Mouse (Mus musculus) hindbrain, embryonic 11.5 days (tissue): Measurements from ENCODE around the gene Tmem182. TPM values are rescaled to one million over a fixed set of nuclear protein-coding genes. Genes with fewer than 3 reads are reported as not detected.

Experiments used
- ATAC-seq: fragments of 200-750 bp; cut with Nextera tagmentation; 2 replicates; pipeline ENCODE4 v1.8.0; 2017; ENCODE audit warnings: mild to moderate bottlenecking, moderate TSS enrichment, moderate library complexity; ENCODE audit not compliant: low FRiP score
- DNase-seq: peaks from one replicate; pipeline ENCODE4 v3.0.0-alpha.2; 2015; ENCODE audit warnings: low spot score
- H3K27ac ChIP-seq: fragments of 300-500 bp; sonication (generic); 2 replicates; pipeline ENCODE4 v1.5.1; 2014; ENCODE audit warnings: mild to moderate bottlenecking, low read depth, low read length
- H3K27me3 ChIP-seq: fragments of 300-500 bp; sonication (generic); 2 replicates; pipeline ENCODE4 v1.6.1; 2014; ENCODE audit warnings: mild to moderate bottlenecking, low read length, moderate library complexity, mixed read lengths; ENCODE audit not compliant: control insufficient read depth, insufficient read depth
- H3K36me3 ChIP-seq: fragments of 300-500 bp; sonication (generic); 2 replicates; pipeline ENCODE4 v1.6.1; 2014; ENCODE audit warnings: mild to moderate bottlenecking, low read length, moderate library complexity, mixed read lengths; ENCODE audit not compliant: control insufficient read depth, insufficient read depth
- H3K4me1 ChIP-seq: fragments of 300-500 bp; sonication (generic); replicated peaks from 2 replicates; pipeline ENCODE4 v1.6.1; 2014; ENCODE audit warnings: low read length, mixed read lengths; ENCODE audit not compliant: control insufficient read depth, insufficient read depth
- H3K4me2 ChIP-seq: fragments of 300-500 bp; sonication (generic); replicated peaks from 2 replicates; pipeline ENCODE4 v1.6.1; 2014; ENCODE audit warnings: mild to moderate bottlenecking, low read depth, low read length
- H3K4me3 ChIP-seq: fragments of 300-500 bp; sonication (generic); 2 replicates; pipeline ENCODE4 v1.5.1; 2014; ENCODE audit warnings: low read depth, low read length
- H3K9ac ChIP-seq: fragments of 300-500 bp; sonication (generic); 2 replicates; pipeline ENCODE4 v1.6.1; 2014; ENCODE audit warnings: low read depth, low read length
- H3K9me3 ChIP-seq: fragments of 300-500 bp; sonication (generic); 2 replicates; pipeline ENCODE4 v1.6.1; 2016; ENCODE audit warnings: low read length; ENCODE audit not compliant: control insufficient read depth
- WGBS: fragments of 180-500 bp; shearing (Covaris S2); extraction: QIAGEN DNeasy Blood & Tissue Kit; methylation state at CpG from one replicate; pipeline ENCODE4 v1.1.7; 2014; 5-methylcytosine and 5-hydroxymethylcytosine counted together
- polyA plus RNA-seq: library from polyadenylated mRNA; unstranded; fragments of >200 nt; fragmentation: Nextera tagmentation; extraction: Ambion mirVana; gene quantifications from 2 replicates; pipeline ENCODE4 v1.2.1, GENCODE M21; 2014

The Tmem182 gene
- polyA plus RNA-seq, 1 experiment from 2014 or later: not detected

- no peaks in the 10 kb centered on the region for H3K9me3 ChIP-seq
- no peaks in the 10 kb centered on the region for H3K4me1 ChIP-seq
- no peak overlapping the region for H3K9ac ChIP-seq
- no peak overlapping the region for H3K27ac ChIP-seq
- no peak for DNase-seq
- 87% methylated on average over 3 of the region's 3 CpGs for WGBS
- no peak overlapping the region for H3K4me2 ChIP-seq
- no peak overlapping the region for H3K4me3 ChIP-seq
- ATAC-seq: no peak
- no peaks in the 10 kb centered on the region for H3K36me3 ChIP-seq
- H3K27me3 ChIP-seq: no peaks in the 10 kb centered on the region
Observed at GRCm38 (mm10) chr1:40808643-40809042, 3.2 kb downstream of the Tmem182 start.

- Histone ChIP-seq H3K4me3 (no peak overlapping the region), H3K9ac (no peak overlapping the region), H3K36me3 (no peaks in the 10 kb centered on the region), H3K27ac (no peak overlapping the region), H3K4me1 (no peaks in the 10 kb centered on the region), H3K27me3 (no peaks in the 10 kb centered on the region), H3K9me3 (no peaks in the 10 kb centered on the region), H3K4me2 (no peak overlapping the region)
- ATAC-seq: no peak
- no peak for DNase-seq
- 71% methylated on average over 16 of the region's 16 CpGs for WGBS
Observed at GRCm38 (mm10) chr1:40815071-40815845, 9.9 kb downstream of the Tmem182 start.

- no peaks in the 10 kb centered on the region for H3K36me3 ChIP-seq
- 85% methylated on average over 4 of the region's 4 CpGs for WGBS
- H3K27me3 ChIP-seq: no peaks in the 10 kb centered on the region
- H3K4me3 ChIP-seq: no peak overlapping the region
- H3K4me2 ChIP-seq: no peak overlapping the region
- no peak overlapping the region for H3K27ac ChIP-seq
- DNase-seq (no peak), ATAC-seq (no peak)
- H3K9ac ChIP-seq: no peak overlapping the region
- no peaks in the 10 kb centered on the region for H3K4me1 ChIP-seq
- no peaks in the 10 kb centered on the region for H3K9me3 ChIP-seq
Observed at GRCm38 (mm10) chr1:40824517-40824916, 19.1 kb downstream of the Tmem182 start.

- Histone ChIP-seq H3K4me3 (no peak overlapping the region), H3K36me3 (no peaks in the 10 kb centered on the region), H3K4me2 (no peak overlapping the region), H3K27ac (no peak overlapping the region), H3K9me3 (no peaks in the 10 kb centered on the region), H3K4me1 (no peaks in the 10 kb centered on the region), H3K9ac (no peak overlapping the region), H3K27me3 (no peaks in the 10 kb centered on the region)
- DNase-seq: no peak
- 65% methylated on average over 8 of the region's 8 CpGs for WGBS
- no peak for ATAC-seq
Observed at GRCm38 (mm10) chr1:40824936-40825335, 19.5 kb downstream of the Tmem182 start.

- ATAC-seq (no peak), DNase-seq (no peak)
- Histone ChIP-seq H3K27me3 (no peaks in the 10 kb centered on the region), H3K9ac (no peak overlapping the region), H3K4me1 (no peaks in the 10 kb centered on the region), H3K27ac (no peak overlapping the region), H3K4me3 (no peak overlapping the region), H3K9me3 (no peaks in the 10 kb centered on the region), H3K4me2 (no peak overlapping the region), H3K36me3 (no peaks in the 10 kb centered on the region)
- WGBS: 82% methylated on average over 7 of the region's 7 CpGs
Observed at GRCm38 (mm10) chr1:40825826-40826225, 20.4 kb downstream of the Tmem182 start.

- Histone ChIP-seq H3K4me3 (no peak overlapping the region), H3K36me3 (no peaks in the 10 kb centered on the region), H3K27me3 (no peaks in the 10 kb centered on the region), H3K4me2 (no peak overlapping the region), H3K9ac (no peak overlapping the region), H3K4me1 (no peaks in the 10 kb centered on the region), H3K27ac (no peak overlapping the region), H3K9me3 (no peaks in the 10 kb centered on the region)
- 77% methylated on average over 10 of the region's 10 CpGs for WGBS
- DNase-seq: no peak
- ATAC-seq: no peak
Observed at GRCm38 (mm10) chr1:40829213-40829914, 24.0 kb downstream of the Tmem182 start.

- Histone ChIP-seq H3K36me3 (no peaks in the 10 kb centered on the region), H3K4me2 (no peak overlapping the region), H3K4me1 (no peaks in the 10 kb centered on the region), H3K9me3 (no peaks in the 10 kb centered on the region), H3K27ac (no peak overlapping the region), H3K4me3 (no peak overlapping the region), H3K9ac (no peak overlapping the region), H3K27me3 (no peaks in the 10 kb centered on the region)
- ATAC-seq (no peak), DNase-seq (no peak)
- 92% methylated on average over 4 of the region's 4 CpGs for WGBS
Observed at GRCm38 (mm10) chr1:40830712-40831507, 25.5 kb downstream of the Tmem182 start.

GRCm38 (mm10) chr1:40835468-40835867 lies 30.1 kb downstream of the Tmem182 start:
- Histone ChIP-seq H3K4me1 (no peaks in the 10 kb centered on the region), H3K36me3 (no peaks in the 10 kb centered on the region), H3K9me3 (no peaks in the 10 kb centered on the region), H3K9ac (no peak overlapping the region), H3K27me3 (no peaks in the 10 kb centered on the region), H3K4me2 (no peak overlapping the region), H3K4me3 (no peak overlapping the region), H3K27ac (no peak overlapping the region)
- no peak for DNase-seq
- no peak for ATAC-seq
- 95% methylated on average over 4 of the region's 4 CpGs for whole genome bisulfite sequencing
